Mouse (Mus musculus) limb, embryonic 13.5 days (tissue): ENCODE data around the gene Appl2. TPM values are rescaled to one million over a fixed set of nuclear protein-coding genes. Genes with fewer than 3 reads are reported as not detected.

Source experiments
- ATAC-seq: fragments of 200-750 bp; cut with Nextera tagmentation; 2 replicates; pipeline ENCODE4 v1.8.0; 2017; ENCODE audit warnings: low read depth, moderate number of reproducible peaks, moderate TSS enrichment; ENCODE audit not compliant: low FRiP score
- H3K27ac ChIP-seq: fragments of 300-500 bp; sonication (generic); 2 replicates; pipeline ENCODE4 v1.5.1; 2015; ENCODE audit warnings: inconsistent platforms, mild to moderate bottlenecking, moderate library complexity
- H3K27me3 ChIP-seq: fragments of 300-500 bp; sonication (generic); 2 replicates; pipeline ENCODE4 v1.6.1; 2015; ENCODE audit warnings: mild to moderate bottlenecking, inconsistent platforms
- H3K36me3 ChIP-seq: fragments of 300-500 bp; sonication (generic); 2 replicates; pipeline ENCODE4 v1.6.1; 2015; ENCODE audit warnings: inconsistent platforms, mild to moderate bottlenecking, moderate library complexity
- H3K4me1 ChIP-seq: fragments of 300-500 bp; sonication (generic); 2 replicates; pipeline ENCODE4 v1.6.1; 2015; ENCODE audit warnings: inconsistent platforms
- H3K4me2 ChIP-seq: fragments of 300-500 bp; sonication (generic); replicated peaks from 2 replicates; pipeline ENCODE4 v1.6.1; 2015; ENCODE audit warnings: inconsistent platforms, mild to moderate bottlenecking, moderate library complexity
- H3K4me3 ChIP-seq: fragments of 300-500 bp; sonication (generic); 2 replicates; pipeline ENCODE4 v1.5.1; 2015; ENCODE audit warnings: moderate library complexity, mild to moderate bottlenecking, inconsistent platforms
- H3K9ac ChIP-seq: fragments of 300-500 bp; sonication (generic); 2 replicates; pipeline ENCODE4 v1.6.1; 2015; ENCODE audit warnings: mild to moderate bottlenecking, inconsistent platforms
- H3K9me3 ChIP-seq: fragments of 300-500 bp; sonication (generic); 2 replicates; pipeline ENCODE4 v1.6.1; 2016; ENCODE audit warnings: inconsistent platforms
- WGBS: fragments of 180-500 bp; shearing (Covaris S2); methylation state at CpG from one replicate; pipeline ENCODE4 v1.1.7; 2015; 5-methylcytosine and 5-hydroxymethylcytosine counted together
- polyA plus RNA-seq: library from polyadenylated mRNA; unstranded; fragments of >200 nt; fragmentation: Nextera tagmentation; extraction: Ambion mirVana; gene quantifications from 2 replicates; pipeline ENCODE4 v1.2.1, GENCODE M21; 2015

The Appl2 gene
- polyA plus RNA-seq, 1 experiment from 2014 or later: 69.7 TPM

DNA sequence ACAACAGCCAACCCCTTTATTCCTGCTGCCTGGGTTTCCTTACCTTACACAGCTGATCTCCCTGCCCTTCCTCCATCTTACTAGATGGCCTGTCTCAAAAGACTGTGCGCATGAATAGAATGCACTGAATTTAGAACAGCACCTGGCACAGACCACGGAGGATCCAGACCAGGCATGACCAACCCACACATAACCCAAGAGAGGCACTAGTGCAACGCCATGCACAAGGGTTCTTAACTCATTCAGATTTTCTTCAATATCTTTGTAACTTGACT lies 2.9 kb downstream of the Appl2 start:
- no peak overlapping the region for H3K27ac ChIP-seq
- H3K27me3 ChIP-seq: no peaks in the 10 kb centered on the region
- 0 out of 2 replicates have a peak, but pooled peaks cover 6% of the 10 kb centered on the region for H3K36me3 ChIP-seq
- H3K4me1 ChIP-seq: peaks cover 27% of the 10 kb centered on the region
- H3K4me2 ChIP-seq: no peak overlapping the region
- no peaks in the 10 kb centered on the region for H3K9me3 ChIP-seq
- no peak overlapping the region for H3K4me3 ChIP-seq
- WGBS: 93% methylated on average over 3 of the region's 3 CpGs
- H3K9ac ChIP-seq: no peak overlapping the region
- no peak for ATAC-seq

DNA sequence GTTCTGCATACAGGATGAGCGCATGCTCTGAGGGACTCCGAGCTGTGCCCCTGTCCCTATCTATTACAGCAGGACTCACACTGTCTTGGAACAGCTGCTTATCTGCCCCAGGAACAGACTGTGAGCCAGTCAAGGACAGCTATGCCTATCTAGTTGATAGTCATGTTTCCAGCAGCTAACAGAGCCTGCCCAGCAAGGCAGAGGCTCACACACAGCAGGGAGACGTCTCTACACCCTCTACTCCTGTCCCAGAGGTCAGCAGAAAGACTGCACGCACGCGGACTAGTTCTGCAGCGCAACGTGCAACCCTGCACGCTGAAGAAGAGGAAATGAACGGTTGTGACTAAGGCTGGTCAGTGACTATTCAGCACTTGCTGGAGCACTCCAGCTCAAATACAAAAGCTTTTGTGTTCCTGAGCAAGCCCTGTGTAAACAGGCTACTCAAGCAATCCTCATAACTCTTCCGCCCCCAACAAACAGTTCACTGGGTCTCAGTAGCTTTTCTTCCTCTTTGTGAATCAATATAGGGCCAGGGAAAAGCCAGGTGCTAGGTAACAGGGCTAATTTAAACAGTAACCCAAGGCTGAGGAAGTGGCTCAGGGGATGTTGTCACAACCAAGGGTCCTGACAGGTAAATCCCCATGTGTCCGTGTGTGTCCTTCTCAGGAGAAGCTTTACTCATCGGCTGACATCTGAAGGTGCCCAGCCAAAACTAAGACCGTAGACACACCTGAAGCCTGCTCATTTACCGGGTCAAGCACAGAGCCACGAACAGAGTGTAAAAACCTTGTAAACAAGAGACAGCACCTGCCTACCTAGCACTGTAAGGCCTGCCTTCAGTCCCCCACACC lies 3.4 kb downstream of the Appl2 start:
- WGBS: 82% methylated on average over 16 of the region's 16 CpGs
- no peaks in the 10 kb centered on the region for H3K9me3 ChIP-seq
- no peaks in the 10 kb centered on the region for H3K27me3 ChIP-seq
- H3K27ac ChIP-seq: no peak overlapping the region; the same call in 1 of the 2 replicates
- no peak for ATAC-seq
- H3K36me3 ChIP-seq: peaks cover 8% of the 10 kb centered on the region
- H3K4me2 ChIP-seq: no peak overlapping the region
- no peak overlapping the region for H3K9ac ChIP-seq
- no peak overlapping the region for H3K4me3 ChIP-seq
- H3K4me1 ChIP-seq: peaks cover 27% of the 10 kb centered on the region

DNA sequence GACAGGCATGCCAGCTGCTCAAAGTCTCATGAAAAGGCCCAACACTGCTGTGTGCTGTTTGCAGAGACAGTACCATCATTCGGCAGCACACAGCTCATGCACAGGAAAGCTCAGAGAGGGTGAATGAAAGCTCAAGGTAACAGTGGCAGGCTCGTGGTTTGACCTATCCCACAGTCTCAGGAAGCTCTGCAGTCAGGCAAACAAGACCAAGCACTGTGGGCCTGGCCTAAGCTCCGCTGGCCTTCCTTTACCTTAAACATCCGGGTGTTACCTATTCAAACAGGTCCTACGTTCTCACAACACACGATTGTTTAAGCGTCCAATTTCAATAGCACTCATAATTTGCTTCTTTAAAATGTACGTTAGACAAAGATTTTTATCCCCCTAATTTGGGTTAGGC lies 4.4 kb downstream of the Appl2 start:
- Histone ChIP-seq H3K4me2 (no peak overlapping the region), H3K36me3 (peaks cover 17% of the 10 kb centered on the region), H3K4me1 (peaks cover 25% of the 10 kb centered on the region), H3K9ac (peak overlapping the region; percentile 45), H3K4me3 (no peak overlapping the region), H3K9me3 (no peaks in the 10 kb centered on the region), H3K27ac (no peak overlapping the region), H3K27me3 (no peaks in the 10 kb centered on the region)
- 83% methylated on average over 8 of the region's 8 CpGs for WGBS
- no peak for ATAC-seq

GRCm38 (mm10) chr10:83641641-83642040 lies 6.9 kb downstream of the Appl2 start:
- no peak for ATAC-seq
- Histone ChIP-seq H3K9me3 (no peaks in the 10 kb centered on the region), H3K27ac (no peak overlapping the region), H3K36me3 (peaks cover 28% of the 10 kb centered on the region), H3K4me2 (no peak overlapping the region), H3K4me1 (peaks cover 15% of the 10 kb centered on the region), H3K27me3 (no peaks in the 10 kb centered on the region), H3K9ac (no peak overlapping the region), H3K4me3 (no peak overlapping the region)
- 87% methylated on average over 3 of the region's 3 CpGs for whole genome bisulfite sequencing

- Histone ChIP-seq H3K4me3 (no peak overlapping the region), H3K27ac (no peak overlapping the region), H3K4me1 (peaks cover 15% of the 10 kb centered on the region), H3K4me2 (no peak overlapping the region), H3K27me3 (no peaks in the 10 kb centered on the region), H3K36me3 (peaks cover 28% of the 10 kb centered on the region), H3K9me3 (no peaks in the 10 kb centered on the region), H3K9ac (no peak overlapping the region)
- WGBS: 88% methylated on average over 10 of the region's 10 CpGs
- ATAC-seq: no peak
Observed at GRCm38 (mm10) chr10:83639881-83640386, 8.6 kb downstream of the Appl2 start.

DNA sequence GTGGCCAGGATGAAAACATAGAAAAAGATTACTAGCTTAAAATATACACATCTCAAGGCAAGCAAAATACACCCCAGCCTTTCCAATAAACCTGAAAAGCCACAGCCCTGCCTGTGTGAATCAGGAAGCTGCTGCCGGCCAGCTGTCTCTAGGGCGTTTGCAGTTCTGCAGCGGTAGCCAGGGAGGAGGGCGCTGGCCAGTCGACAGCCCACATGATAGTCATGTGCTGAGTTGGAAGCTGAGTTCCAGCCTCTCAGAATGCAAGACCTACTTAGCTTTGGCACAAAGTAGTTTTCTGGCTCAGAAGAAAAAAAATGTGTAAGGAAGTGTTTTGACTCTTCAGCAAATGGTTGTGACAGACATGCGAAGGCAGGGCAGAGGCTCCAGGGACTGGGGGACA lies 11.2 kb downstream of the Appl2 start:
- Histone ChIP-seq H3K36me3 (peaks cover 34% of the 10 kb centered on the region), H3K27ac (no peak overlapping the region), H3K4me1 (peaks cover 16% of the 10 kb centered on the region), H3K4me2 (no peak overlapping the region), H3K9ac (no peak overlapping the region), H3K4me3 (no peak overlapping the region), H3K27me3 (no peaks in the 10 kb centered on the region), H3K9me3 (no peaks in the 10 kb centered on the region)
- WGBS: 31% methylated on average over 6 of the region's 6 CpGs
- no peak for ATAC-seq

- 83% methylated on average over 2 of the region's 2 CpGs for WGBS
- peaks cover 16% of the 10 kb centered on the region for H3K4me1 ChIP-seq
- no peaks in the 10 kb centered on the region for H3K9me3 ChIP-seq
- H3K27ac ChIP-seq: no peak overlapping the region
- peaks cover 44% of the 10 kb centered on the region for H3K36me3 ChIP-seq
- no peaks in the 10 kb centered on the region for H3K27me3 ChIP-seq
- no peak overlapping the region for H3K9ac ChIP-seq
- no peak overlapping the region for H3K4me3 ChIP-seq
- no peak for ATAC-seq
- no peak overlapping the region for H3K4me2 ChIP-seq
Observed at GRCm38 (mm10) chr10:83636191-83636590, 12.3 kb downstream of the Appl2 start.

GRCm38 (mm10) chr10:83634461-83634860 lies 14.1 kb downstream of the Appl2 start:
- Histone ChIP-seq H3K27ac (no peak overlapping the region), H3K9me3 (no peaks in the 10 kb centered on the region), H3K4me1 (peaks cover 16% of the 10 kb centered on the region), H3K27me3 (no peaks in the 10 kb centered on the region), H3K4me3 (no peak overlapping the region), H3K36me3 (peaks cover 31% of the 10 kb centered on the region), H3K9ac (no peak overlapping the region), H3K4me2 (no peak overlapping the region)
- no peak for ATAC-seq
- WGBS: 47% methylated on average over 5 of the region's 5 CpGs

- no peak for ATAC-seq
- H3K9me3 ChIP-seq: no peaks in the 10 kb centered on the region
- no peak overlapping the region for H3K4me3 ChIP-seq
- 78% methylated on average over 7 of the region's 7 CpGs for WGBS
- H3K27me3 ChIP-seq: no peaks in the 10 kb centered on the region
- H3K4me1 ChIP-seq: peaks cover 16% of the 10 kb centered on the region
- H3K36me3 ChIP-seq: peaks cover 30% of the 10 kb centered on the region
- H3K4me2 ChIP-seq: no peak overlapping the region
- no peak overlapping the region for H3K9ac ChIP-seq
- no peak overlapping the region for H3K27ac ChIP-seq
Observed at GRCm38 (mm10) chr10:83632806-83633374, 15.6 kb downstream of the Appl2 start.

DNA sequence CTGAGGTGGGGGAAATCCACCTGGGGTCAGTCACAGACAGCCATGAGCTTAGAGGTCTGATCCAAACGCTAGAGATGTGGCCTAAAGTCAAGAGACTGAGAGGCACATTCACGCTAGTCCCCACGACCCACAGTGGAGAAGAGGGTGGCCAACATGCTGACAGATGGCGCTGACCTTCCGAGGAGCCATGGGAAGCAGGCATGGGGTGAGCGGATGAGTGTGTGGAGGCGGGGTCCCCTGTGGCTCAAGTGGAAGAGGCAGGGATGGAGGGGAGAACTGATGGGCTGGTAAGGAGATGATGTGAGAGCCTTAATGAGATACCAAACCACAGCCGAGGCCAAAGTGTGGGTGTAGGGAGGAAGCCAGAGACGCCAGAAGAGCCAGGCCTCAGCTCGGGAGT lies 16.8 kb downstream of the Appl2 start:
- 90% methylated on average over 10 of the region's 10 CpGs for WGBS
- Histone ChIP-seq H3K9me3 (no peaks in the 10 kb centered on the region), H3K27ac (no peak overlapping the region), H3K27me3 (no peaks in the 10 kb centered on the region), H3K4me2 (no peak overlapping the region), H3K9ac (no peak overlapping the region), H3K4me1 (peaks cover 12% of the 10 kb centered on the region; the same call in 1 of the 2 replicates), H3K36me3 (peaks cover 40% of the 10 kb centered on the region), H3K4me3 (no peak overlapping the region)
- no peak for ATAC-seq

- Histone ChIP-seq H3K4me2 (no peak overlapping the region), H3K4me3 (no peak overlapping the region), H3K27me3 (no peaks in the 10 kb centered on the region), H3K36me3 (peaks cover 44% of the 10 kb centered on the region), H3K9ac (no peak overlapping the region), H3K4me1 (peaks cover 12% of the 10 kb centered on the region; the same call in 1 of the 2 replicates), H3K9me3 (no peaks in the 10 kb centered on the region), H3K27ac (no peak overlapping the region)
- 48% methylated on average over 3 of the region's 3 CpGs for WGBS
- no peak for ATAC-seq
Observed at GRCm38 (mm10) chr10:83630899-83631298, 17.6 kb downstream of the Appl2 start.

DNA sequence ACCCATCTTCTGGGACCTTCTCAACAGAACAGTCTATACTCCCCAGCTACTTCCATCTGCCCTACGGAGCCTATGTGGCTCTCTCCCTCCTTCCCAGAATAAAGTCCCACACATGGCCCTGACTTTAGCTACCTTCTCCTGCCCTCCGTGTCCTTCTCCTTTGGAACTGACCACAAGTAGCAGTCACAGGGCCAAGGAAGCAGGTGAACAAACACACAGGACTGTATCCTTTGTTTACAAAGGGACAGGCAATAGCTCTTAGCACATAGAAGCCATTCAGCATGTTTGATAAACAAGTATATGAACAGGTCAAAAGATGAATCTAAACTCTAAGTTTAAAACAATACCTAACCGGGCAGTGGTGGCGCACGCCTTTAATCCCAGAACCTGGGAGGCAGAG lies 18.7 kb downstream of the Appl2 start:
- ATAC-seq: no peak
- Histone ChIP-seq H3K27ac (no peak overlapping the region), H3K27me3 (no peaks in the 10 kb centered on the region), H3K4me2 (no peak overlapping the region), H3K4me1 (0 out of 2 replicates have a peak, but pooled peaks cover 6% of the 10 kb centered on the region), H3K9me3 (no peaks in the 10 kb centered on the region), H3K4me3 (no peak overlapping the region), H3K36me3 (peaks cover 53% of the 10 kb centered on the region), H3K9ac (no peak overlapping the region)
- WGBS: 94% methylated on average over 5 of the region's 5 CpGs
